Mouse (Mus musculus) frontal cortex, adult (tissue): ENCODE data around the gene Trhr2.

Source experiments
- ATAC-seq: cut with Nextera tagmentation; 2 replicates; pipeline ENCODE4 v1.9.2; 2017; ENCODE audit warnings: mild to moderate bottlenecking, moderate library complexity, mixed read lengths; ENCODE audit not compliant: low TSS enrichment

Trhr2 gene

GRCm38 (mm10) chr8:122360696-122361416 is at the start of gene Trhr2:
Trhr2 (minus strand) TSS chr8:122360746.
- no peak for ATAC-seq

GRCm38 (mm10) chr8:122407678-122408077 is 47.1 kb upstream of the Trhr2 start:
- no peak for ATAC-seq

- no peak for ATAC-seq
Measured at GRCm38 (mm10) chr8:122405146-122405805, 44.7 kb upstream of the Trhr2 start.

DNA sequence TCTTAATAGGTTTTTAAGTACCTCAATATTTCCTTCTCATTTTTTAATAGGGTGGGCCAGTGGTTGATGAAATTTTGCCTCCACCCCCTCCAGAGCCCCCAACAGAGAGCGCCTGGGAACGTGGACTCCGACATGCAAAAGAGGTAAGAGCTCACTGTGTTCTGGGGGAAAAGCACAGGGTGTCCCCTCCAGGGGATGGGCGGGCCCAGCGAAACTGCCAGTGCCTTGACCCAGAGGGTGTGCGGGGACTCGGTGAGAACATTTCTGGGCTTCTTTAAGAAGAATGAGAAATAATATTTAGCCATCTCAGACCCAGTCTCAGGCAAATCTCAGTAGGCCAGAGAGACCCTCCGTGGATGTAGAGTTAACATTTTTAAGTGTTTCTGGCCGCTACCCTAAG is 37.6 kb upstream of the Trhr2 start:
- no peak for ATAC-seq

- no peak for ATAC-seq
Measured at GRCm38 (mm10) chr8:122395291-122395690, 34.7 kb upstream of the Trhr2 start.

DNA sequence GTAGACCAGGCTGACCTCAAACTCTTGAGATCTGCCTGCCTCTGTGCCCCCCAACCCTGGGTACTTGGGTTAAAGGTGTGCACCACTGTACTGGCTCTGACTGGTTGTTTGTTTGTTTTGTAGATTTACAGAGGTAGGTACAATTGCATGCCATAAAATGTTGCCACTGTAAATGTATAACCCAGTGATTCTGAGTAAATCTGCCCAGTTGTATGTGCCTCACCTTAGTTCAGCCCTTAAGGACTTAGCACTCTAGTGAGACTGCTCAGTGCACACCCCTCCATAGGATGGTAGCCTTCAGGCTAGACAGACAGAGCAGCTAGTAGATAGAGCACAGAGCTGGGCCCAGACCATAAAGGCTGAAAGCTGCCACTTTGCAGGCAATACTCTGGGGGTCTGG is 33.2 kb upstream of the Trhr2 start:
- ATAC-seq: no peak

GRCm38 (mm10) chr8:122390758-122391157 is 30.2 kb upstream of the Trhr2 start:
- no peak for ATAC-seq

DNA sequence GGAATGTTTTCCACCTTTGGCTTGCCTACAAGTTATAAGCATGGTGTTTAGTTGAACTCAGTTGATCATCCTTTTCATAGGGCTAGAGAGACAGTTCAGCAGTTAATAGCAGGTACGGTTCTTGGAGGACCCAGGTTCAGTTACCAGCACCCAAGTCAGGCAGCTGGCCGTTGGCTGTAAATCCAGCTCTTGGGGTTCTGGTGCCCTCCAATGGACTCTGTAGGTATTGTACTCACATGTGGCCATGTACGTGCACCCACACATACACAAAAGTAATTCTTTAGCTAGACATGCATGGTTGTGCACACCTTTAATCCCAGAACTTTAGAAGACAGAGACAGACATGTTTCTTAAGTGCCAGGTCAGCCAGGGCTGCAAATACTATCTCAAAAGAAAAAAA is 28.8 kb upstream of the Trhr2 start:
- ATAC-seq: no peak

DNA sequence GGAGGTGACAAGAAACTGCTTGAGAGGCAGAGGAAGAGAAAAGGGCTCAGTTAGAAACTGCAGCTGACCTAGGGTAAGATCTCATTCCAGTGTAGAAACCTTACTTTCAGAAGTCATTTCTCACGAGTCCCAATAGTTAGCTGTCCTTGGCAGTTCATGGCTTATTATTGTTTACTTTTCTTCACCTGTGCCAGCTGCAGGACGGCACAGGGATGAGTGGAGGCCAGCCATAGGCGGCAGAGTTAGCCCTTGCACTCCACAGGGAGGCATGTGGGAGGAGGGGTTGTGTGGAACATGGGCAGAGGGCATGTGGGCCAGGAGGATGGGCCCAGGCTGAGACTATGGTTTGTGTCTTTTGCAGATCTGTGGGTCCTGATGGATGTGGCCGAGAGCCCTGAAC is 22.5 kb upstream of the Trhr2 start:
- no peak for ATAC-seq

DNA sequence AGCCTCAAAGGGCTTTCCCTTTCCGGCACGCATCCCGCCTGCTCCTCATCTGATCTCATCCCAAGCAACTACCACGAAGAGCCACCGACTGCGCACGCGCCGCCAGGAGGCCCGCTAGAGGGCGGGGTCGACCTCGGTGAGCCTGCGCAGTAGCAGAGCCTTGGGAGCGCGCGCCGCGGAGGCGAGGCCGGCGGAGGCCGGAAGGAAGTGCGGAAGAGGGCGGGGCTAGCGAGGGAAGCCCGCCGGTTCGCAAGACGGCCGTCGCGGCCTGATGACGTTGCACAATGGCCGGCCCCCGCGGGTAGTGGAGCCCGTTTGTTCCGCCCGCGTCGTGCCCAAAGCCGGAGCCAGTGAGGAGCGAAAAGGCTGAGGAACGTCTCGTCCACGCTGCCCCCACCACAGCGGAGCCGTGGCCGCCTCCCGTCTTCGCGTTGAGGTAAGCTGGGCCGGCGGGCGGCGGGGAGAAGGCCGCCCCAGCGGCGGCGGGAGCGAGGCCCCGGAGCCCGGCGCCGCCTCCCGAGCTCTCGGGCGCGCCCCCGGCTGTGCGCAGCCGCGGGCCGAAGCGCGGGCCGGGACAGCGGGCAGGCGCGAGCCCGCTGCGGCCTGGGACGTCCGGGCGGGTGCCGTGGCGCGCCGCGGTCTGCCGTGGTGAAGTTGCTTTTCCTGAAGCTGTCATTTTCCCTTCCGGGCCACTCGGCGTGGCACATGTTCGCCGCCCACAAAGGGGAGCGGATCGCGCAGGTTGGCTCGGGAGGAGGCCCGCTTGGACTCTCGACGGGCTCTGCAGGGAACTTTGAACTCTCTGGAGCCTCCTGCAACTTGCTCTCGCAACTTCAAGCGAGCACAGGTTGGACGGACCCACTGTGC is 16.1 kb upstream of the Trhr2 start, which contains the start of gene Zc3h18:
TSS of gene Zc3h18 (plus strand) at position 245 of the 867 bp plus-strand sequence.
- ATAC-seq: peak; percentile 92

DNA sequence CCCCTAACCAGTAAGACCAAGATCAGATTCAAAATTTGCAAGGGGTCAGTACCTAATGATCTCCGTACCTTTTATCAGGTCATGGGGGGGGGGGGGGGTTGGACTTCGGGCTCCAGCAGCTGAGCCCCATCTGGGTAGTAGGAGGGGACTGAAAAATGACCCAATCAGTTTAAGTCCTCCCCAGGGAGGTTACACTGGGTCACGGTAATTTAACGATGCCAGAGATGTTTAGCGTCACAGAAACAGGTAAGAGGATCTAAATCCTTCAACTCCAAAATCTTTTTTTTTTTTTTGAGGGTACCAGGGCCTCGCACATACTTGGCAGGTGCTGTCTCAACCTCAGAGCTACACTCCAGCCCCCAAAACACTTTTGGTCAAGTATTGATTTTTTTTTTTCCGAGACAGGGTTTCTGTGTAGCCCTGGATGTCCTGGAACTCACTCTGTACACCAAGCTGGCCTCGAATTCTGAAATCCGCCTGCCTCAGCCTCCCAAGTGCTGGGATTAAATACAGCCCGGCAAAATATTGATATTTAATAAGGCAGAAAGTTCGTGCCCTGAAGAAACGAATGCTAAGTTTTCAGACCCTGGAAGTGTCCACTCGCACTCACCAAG is 15.3 kb upstream of the Trhr2 start:
- ATAC-seq: no peak

- no peak for ATAC-seq
Measured at GRCm38 (mm10) chr8:122375320-122375719, 14.8 kb upstream of the Trhr2 start.

GRCm38 (mm10) chr8:122371706-122372105 is 11.2 kb upstream of the Trhr2 start:
- ATAC-seq: no peak

DNA sequence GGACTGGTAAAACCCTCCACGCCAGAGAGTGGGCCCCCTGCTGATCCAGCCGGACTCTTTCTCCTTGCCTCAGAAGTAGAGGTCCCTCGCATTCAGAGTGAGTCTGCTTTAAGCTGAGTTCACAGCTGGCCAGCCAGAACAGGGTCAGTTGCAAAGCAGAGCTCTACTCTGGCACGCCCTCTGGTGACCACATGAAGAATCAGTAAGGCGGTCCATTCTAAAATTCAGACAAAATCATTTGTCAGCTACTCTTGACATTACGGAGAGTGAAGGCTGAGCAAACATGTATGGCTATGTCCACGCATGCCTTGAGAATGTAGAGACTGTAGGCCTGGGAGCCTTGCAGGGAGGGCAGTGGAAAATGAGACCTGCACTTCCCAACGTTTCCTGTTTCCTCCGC is 9.1 kb upstream of the Trhr2 start:
- peak; percentile 81 for ATAC-seq

DNA sequence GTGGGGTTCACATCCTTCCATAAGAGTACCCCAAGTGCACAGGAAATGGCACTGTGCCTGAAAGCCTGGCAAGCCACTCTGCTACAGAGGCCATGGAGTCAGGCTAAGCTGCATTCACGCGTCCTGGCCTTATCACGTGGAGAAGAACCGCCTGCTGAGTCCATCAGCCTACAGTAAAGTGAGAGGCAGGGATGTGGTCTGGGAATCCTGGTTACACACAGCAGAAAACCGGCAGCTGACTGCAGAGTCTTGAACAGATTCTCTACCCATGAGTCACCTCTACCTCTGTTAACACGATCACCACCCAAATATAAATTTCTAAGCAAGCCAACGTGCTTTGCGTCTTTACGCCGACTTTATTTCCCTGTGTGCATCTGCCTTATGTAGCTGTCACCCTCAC is 7.9 kb upstream of the Trhr2 start:
- peak; percentile 47; the same call in 1 of the 2 replicates for ATAC-seq

GRCm38 (mm10) chr8:122362967-122363366 is 2.4 kb upstream of the Trhr2 start:
- ATAC-seq: peak; percentile 58

GRCm38 (mm10) chr8:122362271-122362670 is 1.7 kb upstream of the Trhr2 start:
- peak; percentile 49 for ATAC-seq

GRCm38 (mm10) chr8:122359111-122359775 is 1.3 kb downstream of the Trhr2 start:
- no peak for ATAC-seq

GRCm38 (mm10) chr8:122357641-122358040 is 2.9 kb downstream of the Trhr2 start:
- no peak for ATAC-seq

GRCm38 (mm10) chr8:122357202-122357601 is 3.3 kb downstream of the Trhr2 start:
- ATAC-seq: no peak
